Mouse (Mus musculus): ENCODE data around the gene Krtcap2. TPM values are rescaled to one million over a fixed set of nuclear protein-coding genes. Genes with fewer than 3 reads are reported as not detected.
A peak's percentile ranks its signal among the peaks of the same experiment; 100 is the strongest.

The Krtcap2 gene
- total RNA-seq, 2 experiments from 2014 or later: 142 to 189 TPM

DNA sequence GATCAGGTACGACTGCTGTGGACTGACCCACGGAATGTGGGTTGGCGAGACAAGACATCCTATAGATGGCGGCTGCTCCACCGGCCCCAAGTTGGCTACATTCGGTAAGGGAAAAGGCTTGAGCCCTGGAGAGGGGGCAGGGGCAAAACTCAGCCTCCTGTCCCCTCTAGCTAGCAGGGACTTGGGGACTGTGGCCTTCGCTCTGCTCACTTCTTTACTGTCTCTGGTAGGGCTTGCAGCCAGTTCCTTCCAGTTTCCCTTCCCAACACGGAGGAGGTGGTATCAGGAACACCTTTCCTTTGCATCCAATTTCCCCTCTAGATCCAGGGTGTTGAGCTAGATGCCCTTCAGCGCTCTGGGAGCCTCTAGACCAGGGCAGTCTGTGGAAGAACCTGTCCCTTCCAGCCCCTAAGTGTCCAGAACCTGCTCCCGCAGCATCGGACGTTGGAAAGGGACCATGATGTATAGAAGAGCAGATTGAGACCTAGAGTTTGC is 20.4 kb upstream of the Krtcap2 start:
- no peak for ATAC-seq (ENCODE audit: poor library complexity, severe bottlenecking)

DNA sequence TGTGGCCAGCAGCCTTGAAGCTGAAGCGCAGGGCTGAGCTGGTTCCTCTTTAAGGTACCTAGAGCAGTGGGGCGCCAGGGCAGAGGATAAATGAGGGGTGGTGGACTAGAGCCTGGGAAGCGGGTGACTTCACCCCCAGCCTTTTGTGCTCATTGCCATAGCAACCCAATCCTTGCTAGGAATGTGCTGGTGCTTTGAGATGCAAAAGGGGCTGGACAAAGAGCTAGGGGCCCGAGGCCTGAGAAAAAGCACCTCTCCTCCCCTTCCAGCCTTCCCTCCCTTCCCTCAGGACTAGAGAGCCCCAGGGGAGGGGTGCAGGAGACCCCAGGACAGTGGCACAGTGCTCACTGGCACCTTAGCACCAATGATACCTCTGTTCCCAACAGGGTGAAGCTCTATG is 19.8 kb upstream of the Krtcap2 start:
- ATAC-seq (ENCODE audit: poor library complexity, severe bottlenecking): no peak

DNA sequence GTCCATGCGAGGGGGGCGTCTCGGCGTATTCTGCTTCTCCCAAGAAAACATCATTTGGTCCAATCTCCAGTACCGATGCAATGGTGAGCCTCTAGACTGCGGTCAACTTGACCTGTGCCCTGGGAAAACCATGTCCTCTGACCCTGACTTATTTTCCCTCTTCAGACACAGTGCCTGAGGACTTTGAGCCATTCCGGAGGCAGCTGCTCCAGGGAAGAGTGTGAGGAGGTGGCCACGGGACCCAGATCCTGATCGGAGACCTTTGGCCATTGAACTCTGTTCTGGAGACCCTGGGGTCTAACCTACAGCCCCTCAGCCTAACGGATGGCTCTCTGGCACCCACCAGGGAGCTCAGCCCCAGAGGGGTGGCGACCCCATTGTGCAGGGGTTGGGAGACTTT is 19.4 kb upstream of the Krtcap2 start:
- no peak for ATAC-seq (ENCODE audit: poor library complexity, severe bottlenecking)

DNA sequence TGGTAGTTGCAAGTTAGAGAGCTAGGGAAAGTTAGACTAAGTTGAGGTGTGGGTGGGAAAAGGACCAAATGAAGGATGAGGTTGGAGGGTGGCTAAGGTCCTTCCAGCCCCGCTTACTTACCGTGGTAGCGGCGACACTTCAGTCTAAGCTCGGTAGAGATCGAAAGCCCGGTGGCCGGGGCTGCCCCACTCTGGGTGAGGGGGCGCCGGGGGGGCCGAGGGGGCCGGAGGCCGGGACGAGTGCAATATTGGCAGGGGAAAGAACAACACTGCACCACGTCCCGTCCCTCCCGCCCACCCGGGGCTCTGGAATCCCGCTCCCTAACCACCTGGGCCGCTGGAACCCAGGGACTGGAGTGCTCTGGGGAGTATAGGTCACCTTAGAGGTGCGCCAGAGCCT is 18.9 kb upstream of the Krtcap2 start, which contains the start of gene Mtx1:
Mtx1 (minus strand) TSS at position 189 of the 400 bp plus-strand sequence.
- no peak for ATAC-seq (ENCODE audit: poor library complexity, severe bottlenecking)

DNA sequence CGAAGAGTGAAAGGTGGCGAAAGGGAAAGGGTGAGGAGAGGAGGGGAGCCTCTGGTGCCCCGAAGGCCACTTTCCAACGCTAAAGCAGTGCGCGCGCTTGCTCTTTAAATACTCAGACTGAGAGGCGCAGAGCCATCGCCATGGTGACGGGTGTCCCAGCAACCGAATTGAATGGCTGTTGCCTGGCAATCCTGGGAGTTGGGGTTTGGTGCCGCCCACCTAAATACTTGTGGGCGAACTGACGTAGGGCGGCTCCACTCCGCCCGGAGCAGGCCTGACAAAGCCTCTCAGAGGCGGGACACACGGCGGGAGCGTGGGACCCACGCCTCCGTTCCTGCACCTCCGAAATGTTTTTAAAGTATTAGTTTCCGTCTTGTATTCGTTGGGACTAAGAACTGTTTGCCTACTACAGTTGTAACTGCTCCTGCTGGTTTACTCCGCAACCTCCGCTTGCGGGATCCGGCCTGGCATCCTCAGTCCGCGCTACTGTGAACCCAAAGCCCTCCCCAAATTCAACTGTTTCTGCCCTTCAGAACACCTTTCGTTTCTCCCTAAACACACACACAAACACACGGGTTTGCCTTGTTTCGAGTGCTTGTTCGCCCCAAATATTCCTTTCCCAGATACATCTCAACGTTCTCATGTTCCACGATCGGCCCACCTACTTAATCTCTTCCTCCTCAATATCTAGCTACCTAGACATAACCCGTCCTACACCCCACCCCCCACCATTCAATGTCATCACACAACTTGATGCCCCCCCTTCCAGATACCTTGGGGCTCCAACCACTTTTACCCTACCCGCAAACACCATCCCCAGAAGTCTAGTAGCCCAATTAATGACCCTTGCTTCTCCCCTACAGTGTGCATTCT is 18.2 kb upstream of the Krtcap2 start:
- peak; percentile 22; the same call in 1 of the 2 replicates for ATAC-seq (ENCODE audit: poor library complexity, severe bottlenecking)

DNA sequence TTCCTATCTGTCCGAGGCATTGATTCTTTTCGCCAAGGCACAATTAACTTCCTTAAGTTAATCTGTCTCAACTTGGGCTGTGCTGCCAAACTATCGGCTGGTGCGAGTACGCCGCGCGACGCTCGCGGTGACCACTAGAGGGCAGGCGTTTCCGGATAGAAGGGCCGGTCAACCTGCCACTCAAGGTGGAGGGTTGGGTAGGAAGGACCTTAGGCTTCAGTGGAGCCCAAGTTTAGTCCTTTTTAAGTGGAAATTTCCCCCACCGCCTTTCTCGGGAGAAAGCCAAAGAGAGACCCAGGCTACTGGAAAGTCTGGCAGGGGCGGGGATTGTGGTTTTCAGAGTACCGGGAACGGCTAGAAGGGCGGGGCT is 17.6 kb upstream of the Krtcap2 start:
- ATAC-seq (ENCODE audit: poor library complexity, severe bottlenecking): peak; percentile 95

DNA sequence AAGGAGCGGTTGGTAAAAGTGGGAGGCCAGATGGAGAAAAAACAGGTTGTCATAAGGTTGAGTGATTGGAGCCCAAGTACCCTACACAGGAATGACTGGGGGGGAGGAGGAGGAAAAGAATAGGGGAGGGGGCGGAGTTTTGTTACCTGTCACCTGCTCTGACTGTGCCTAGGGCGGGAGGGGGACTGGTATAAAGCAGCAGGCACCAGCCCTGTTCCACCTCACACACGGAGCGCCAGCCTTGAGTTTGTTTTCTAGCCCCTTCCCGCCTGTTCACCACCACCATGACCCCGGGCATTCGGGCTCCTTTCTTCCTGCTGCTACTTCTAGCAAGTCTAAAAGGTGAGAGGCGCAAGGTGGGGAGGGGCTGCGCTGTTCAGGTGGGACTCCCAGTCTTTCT is 16.9 kb upstream of the Krtcap2 start, which contains the start of gene Muc1:
Muc1 (plus strand) TSS at position 222 of the 400 bp plus-strand sequence.
- ATAC-seq (ENCODE audit: poor library complexity, severe bottlenecking): no peak

DNA sequence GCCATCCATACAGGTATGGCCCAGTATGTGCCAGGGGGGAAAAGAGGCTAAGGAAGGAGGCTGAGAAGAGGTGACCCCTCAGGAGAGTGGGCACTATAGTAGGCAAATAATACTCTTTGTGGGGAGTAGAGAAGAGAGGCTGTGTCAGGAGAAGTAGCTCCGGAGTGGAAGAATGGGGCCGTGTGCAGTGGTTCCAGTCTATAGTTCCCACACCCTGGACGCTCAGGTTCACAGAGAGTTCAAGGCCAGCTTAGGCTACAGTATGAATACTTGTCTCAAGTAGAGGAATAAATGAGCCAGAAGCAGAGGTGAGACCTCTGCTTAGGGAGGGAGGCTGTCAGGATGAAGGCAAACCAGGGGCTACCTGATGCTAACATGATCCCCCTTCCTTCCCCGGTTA is 16.5 kb upstream of the Krtcap2 start:
- no peak for ATAC-seq (ENCODE audit: poor library complexity, severe bottlenecking)

DNA sequence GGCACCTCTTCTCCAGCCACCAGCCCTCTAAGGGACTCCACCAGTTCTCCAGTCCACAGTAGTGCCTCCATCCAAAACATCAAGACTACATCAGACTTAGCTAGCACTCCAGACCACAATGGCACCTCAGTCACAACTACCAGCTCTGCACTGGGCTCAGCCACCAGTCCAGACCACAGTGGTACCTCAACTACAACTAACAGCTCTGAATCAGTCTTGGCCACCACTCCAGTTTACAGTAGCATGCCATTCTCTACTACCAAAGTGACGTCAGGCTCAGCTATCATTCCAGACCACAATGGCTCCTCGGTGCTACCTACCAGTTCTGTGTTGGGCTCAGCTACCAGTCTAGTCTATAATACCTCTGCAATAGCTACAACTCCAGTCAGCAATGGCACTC is 15.2 kb upstream of the Krtcap2 start:
- no peak for ATAC-seq (ENCODE audit: poor library complexity, severe bottlenecking)

DNA sequence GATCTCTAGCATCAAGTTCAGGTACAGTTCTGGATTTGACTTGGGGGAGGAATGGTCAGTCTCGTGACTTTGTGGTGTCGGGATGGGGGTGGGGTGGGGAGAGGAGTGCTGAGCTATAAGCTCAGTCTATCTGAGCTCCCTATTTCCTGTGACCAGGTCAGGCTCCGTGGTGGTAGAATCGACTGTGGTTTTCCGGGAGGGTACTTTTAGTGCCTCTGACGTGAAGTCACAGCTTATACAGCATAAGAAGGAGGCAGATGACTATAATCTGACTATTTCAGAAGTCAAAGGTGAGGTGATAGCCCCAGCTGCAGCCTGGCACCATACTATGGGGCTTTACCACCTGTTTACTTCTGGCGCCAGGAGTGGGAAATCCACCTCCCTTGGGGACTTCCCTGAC is 14.4 kb upstream of the Krtcap2 start:
- ATAC-seq (ENCODE audit: poor library complexity, severe bottlenecking): no peak

DNA sequence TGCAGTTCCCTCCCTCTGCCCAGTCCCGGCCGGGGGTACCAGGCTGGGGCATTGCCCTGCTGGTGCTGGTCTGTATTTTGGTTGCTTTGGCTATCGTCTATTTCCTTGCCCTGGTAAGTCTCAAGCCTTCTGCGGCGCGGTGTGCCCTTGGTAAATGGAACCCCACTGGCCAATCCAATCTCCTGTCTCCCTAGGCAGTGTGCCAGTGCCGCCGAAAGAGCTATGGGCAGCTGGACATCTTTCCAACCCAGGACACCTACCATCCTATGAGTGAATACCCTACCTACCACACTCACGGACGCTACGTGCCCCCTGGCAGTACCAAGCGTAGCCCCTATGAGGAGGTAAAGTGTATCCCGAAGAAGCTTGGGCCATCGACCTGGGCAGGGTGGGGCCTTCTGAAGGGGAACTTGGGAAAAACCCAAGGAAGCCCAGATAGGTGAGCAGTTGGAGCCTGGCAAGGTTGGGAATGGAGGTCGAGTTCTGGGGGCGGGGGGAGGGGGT is 13.9 kb upstream of the Krtcap2 start:
- ATAC-seq (ENCODE audit: poor library complexity, severe bottlenecking): no peak

DNA sequence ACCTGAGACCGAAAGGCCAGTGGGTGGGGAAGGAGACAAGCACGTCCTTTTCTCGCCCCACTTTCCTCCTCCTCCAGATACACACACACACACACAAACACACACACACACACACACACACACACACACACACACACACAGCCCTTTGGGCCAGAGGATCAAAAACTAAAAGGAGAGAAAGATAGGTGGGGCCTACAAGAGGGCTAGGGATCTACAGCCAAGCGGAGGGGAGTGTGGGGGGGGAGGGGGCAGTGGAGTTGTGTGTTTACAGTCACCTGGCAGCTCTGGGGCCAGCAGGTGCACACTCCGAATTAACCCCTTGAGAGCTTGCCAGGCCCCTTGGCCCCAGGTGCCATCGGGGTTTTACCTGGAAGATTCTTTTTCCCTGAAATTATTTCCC is 13.2 kb upstream of the Krtcap2 start:
- ATAC-seq (ENCODE audit: poor library complexity, severe bottlenecking): no peak

DNA sequence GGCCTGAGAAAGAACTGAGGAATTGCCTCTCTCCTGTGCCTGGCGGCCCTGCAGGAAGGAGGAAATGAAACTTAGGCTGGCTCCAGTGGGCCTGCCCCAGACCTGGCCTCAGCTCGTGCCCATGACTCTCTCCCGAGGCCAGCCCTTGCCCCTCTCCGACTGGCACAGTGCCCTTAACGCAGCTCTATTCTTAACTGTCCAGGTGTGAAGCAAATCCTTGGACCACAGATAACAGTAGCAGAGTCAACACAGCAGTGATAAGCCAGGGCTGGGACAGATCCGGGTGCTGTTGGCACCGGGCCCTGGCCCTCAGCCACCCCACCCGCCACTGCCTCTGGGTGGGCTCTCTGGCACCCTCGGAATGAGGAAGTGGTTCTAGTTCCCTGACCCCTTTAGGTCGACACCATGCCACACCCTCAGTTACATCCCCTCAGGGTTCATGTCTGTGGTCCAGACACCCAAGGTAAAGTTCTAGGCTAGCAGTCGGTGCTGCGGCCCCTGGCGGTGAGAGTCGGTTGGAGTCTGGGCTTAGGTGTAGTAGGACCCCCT is 12.1 kb upstream of the Krtcap2 start:
- peak; percentile 78 for ATAC-seq (ENCODE audit: poor library complexity, severe bottlenecking)

DNA sequence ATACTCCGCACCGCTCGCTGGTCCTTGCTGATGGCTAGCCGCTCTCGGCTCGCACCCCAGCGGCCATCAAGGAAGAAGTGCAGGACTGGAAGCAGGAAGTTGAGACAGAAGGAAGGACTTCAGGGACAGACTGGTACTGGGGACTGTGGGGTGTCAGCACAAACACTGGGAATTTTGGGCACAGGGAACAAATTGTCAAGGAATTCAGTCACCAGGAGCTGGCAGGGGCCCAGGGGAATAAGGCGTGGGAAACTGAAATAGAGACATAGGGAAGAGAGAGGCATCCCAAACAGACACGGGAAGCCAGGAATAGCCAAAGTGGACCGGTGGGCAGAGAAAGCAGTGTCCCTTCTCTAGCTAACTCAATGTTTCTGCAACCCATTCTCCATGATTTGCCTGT is 9.2 kb upstream of the Krtcap2 start:
- ATAC-seq (ENCODE audit: poor library complexity, severe bottlenecking): no peak

DNA sequence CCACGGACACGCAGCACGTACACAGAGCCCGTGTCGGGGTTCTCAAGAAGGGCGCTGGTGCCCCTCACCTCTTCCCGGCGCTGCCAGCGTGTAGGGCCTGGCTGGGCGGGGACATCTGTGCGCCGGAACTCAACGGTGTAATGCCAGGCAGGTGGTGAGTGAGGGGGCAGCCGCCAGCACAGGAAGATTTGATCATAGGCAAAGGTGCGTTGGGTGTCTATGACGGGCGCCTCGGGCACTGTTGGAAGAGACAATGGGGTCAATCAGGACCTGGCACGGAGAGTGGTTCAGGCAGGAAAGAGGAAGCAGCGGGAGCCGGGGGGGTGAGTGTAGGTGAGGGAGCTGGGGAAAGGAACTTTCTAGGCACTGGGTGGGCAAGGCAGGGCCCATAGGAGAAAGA is 8.1 kb upstream of the Krtcap2 start:
- ATAC-seq (ENCODE audit: poor library complexity, severe bottlenecking): no peak

DNA sequence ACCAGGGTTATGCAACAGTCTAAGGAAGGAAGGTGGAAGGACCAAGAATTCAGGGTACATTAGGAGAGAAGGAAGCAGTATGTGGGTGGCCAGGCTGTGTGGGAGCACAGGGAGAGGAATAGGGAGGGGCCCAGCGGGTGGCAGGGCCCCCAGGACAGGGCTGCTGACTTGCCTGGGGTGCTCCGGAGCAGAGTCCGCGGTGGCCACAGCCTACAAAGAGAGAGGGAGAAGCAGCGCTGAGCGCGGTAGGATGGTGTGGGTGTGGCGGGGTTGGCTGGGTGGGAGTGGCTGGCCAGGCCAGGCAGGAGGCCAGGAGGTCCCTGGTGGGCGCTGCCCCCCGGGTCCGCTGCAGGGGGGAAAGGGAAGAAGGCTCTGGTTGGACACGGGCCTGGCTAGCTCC is 7.3 kb upstream of the Krtcap2 start:
- no peak for ATAC-seq (ENCODE audit: poor library complexity, severe bottlenecking)

DNA sequence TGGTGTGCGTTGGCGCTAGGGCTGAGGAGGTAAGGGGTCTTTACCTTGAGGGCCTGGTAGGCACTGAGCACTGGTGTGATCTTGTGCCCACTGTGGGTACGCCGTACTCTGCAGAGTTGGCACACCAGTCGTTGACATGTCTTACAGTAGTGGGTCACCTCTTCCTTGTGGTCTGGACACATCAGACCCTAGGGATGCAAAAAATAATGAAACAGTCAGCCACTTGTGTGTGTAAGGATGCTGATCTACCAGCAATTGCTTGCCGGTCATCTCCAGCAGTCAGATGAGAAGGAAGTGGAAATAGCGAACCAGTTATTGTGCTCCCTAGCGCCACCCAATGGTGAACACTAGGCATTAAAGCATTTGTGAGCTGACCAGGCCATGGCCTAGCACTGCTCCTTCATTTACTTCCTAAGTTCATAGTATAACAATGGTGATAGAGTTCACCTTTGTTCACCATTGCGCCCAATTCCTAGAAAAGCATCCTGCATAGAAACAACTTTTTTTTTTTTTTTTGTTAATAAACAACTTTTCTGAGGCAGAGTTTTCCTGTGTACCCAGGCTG is 3.4 kb upstream of the Krtcap2 start:
- peak; percentile 54 for ATAC-seq (ENCODE audit: poor library complexity, severe bottlenecking)

DNA sequence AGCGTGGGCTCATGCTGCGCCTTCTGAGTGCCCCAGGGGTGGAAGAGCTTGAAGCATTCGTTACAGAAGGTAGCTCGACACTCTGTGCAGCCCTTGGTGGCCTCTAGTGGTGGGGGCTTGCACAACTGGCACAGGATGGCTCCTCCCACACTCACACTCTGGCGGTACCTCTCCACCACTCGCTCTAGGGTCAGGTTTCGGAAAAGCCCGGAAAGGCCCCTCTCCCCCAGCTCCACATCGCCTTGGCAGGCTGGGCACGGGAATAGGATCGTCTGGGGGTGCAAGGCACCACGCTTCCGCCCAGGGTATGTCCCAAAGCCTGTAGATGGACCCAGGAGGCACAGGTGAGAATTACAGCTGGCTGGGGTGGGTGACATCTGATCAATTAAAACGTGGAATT is 2.2 kb upstream of the Krtcap2 start:
- peak; percentile 51 for ATAC-seq (ENCODE audit: poor library complexity, severe bottlenecking)

DNA sequence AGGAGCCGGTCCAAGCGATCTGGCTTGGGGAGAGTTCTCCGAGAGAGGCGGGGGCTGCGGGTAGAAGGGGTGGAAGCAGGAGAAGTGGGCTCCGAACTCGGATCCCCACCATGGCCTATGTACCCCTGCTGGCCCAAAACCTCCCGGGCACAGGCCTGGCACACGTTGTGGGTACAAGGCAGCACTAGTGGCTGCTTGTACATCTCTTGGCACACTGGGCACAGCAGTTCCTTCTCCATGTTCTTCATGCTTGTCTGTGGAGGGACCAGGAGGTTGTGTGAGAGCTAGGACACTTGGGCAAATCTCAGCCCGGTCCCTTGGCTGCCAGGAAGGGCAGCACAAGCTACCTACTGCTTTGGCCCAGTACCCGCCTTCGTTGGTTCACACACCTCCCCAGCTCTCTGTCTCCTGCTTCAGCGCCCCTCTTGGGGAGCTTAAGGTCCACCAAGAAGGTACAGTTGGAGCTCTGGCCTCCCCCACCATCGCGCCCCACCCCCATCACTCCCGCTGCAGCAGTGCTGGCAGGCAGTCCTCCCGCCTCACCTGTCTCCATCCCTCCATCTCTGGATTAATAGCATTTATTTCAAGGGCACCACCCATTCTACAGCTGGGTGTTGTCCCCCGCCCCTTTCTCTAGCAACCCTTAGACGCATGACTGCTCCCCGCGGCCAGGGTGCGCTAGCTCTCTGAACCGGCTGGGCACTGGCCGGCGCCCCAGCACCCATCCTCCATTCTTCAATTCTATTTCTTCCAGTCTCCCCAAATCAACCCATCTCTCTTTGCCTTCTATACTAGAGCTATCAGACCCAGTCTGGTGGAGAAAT is 1.4 kb upstream of the Krtcap2 start:
- ATAC-seq (ENCODE audit: poor library complexity, severe bottlenecking): peak; percentile 47

DNA sequence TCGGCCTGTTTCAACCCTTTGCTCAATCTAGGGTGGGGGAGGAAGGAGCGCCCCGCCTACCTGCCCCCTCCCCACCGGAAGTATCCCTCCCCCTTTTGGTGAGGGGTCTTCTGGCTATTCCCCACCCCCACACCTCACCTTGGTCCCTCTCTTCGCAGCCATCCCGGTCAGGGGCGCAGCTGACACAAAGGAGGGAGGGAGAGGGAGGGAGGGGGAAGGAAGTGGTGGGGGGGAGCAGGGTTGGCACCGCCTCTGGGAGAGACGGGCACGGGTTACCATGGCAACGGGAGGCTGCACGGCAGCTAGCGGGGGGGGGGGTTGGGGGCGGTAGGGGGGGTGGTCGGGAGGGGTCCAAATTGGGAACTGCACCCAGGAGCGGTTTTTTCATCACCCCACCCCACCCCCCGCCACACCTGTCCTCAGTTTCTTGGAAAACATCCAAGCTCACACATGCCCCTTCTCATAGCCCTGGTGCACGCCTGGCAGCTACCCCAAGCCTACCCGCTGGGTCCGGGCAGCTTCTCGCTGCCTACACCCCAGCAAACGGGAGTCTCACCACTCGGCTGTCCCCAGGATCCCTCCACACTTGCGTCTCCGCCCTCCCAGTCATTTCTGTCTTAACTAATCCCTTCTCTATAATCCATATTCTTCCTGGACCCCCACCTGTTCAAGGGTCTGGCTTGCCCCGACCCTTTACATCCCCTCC is 631 bp upstream of the Krtcap2 start:
- no peak for ATAC-seq (ENCODE audit: poor library complexity, severe bottlenecking)

All from megakaryocyte, adult 5-6 weeks (primary cell).